Mouse (Mus musculus) liver, postnatal 0 days (tissue): ENCODE measurements around the gene Aurkb. TPM values are rescaled to one million over a fixed set of nuclear protein-coding genes. Genes with fewer than 3 reads are reported as not detected.

Experiments used
- ATAC-seq: fragments of 200-750 bp; cut with Nextera tagmentation; 2 replicates; pipeline ENCODE4 v1.8.0; 2017; ENCODE audit warnings: mild to moderate bottlenecking, moderate library complexity
- DNase-seq: peaks from one replicate; pipeline ENCODE4 v3.0.0-alpha.2; 2016
- H3K27ac ChIP-seq: fragments of 300-500 bp; sonication (generic); 2 replicates; pipeline ENCODE4 v1.5.1; 2014; ENCODE audit warnings: antibody characterized with exemption, moderate library complexity, mild to moderate bottlenecking, low read depth
- H3K27me3 ChIP-seq: fragments of 300-500 bp; sonication (generic); 2 replicates; pipeline ENCODE4 v1.6.1; 2014; ENCODE audit warnings: low read length, control low read depth, mixed read lengths; ENCODE audit not compliant: insufficient read depth
- H3K36me3 ChIP-seq: fragments of 300-500 bp; sonication (generic); replicated peaks from 2 replicates; pipeline ENCODE4 v1.6.1; 2014; ENCODE audit warnings: mild to moderate bottlenecking, control low read depth, low read length, moderate library complexity, mixed read lengths; ENCODE audit not compliant: insufficient read depth
- H3K4me1 ChIP-seq: fragments of 300-500 bp; sonication (generic); 2 replicates; pipeline ENCODE4 v1.6.1; 2014; ENCODE audit warnings: antibody characterized with exemption, mild to moderate bottlenecking, control low read depth; ENCODE audit not compliant: insufficient read depth
- H3K4me2 ChIP-seq: fragments of 300-500 bp; sonication (generic); 2 replicates; pipeline ENCODE4 v1.6.1; 2014; ENCODE audit warnings: low read depth, mild to moderate bottlenecking, low read length, moderate library complexity, mixed read lengths
- H3K4me3 ChIP-seq: fragments of 300-500 bp; sonication (generic); 2 replicates; pipeline ENCODE4 v1.5.1; 2014; ENCODE audit warnings: low read depth, low read length
- H3K9ac ChIP-seq: fragments of 300-500 bp; sonication (generic); replicated peaks from 2 replicates; pipeline ENCODE4 v1.6.1; 2014; ENCODE audit warnings: mild to moderate bottlenecking, moderate library complexity
- H3K9me3 ChIP-seq: fragments of 300-500 bp; sonication (generic); 2 replicates; pipeline ENCODE4 v1.6.1; 2016; ENCODE audit warnings: mild to moderate bottlenecking, control low read depth, low read length, mixed read lengths
- CTCF ChIP-seq: sonication (generic); IDR thresholded peaks from 2 replicates; pipeline ENCODE4 v1.5.1; 2016; ENCODE audit warnings: antibody characterized with exemption, low read depth
- EP300 ChIP-seq: IDR thresholded peaks from 2 replicates; pipeline ENCODE4 v1.6.1; 2016; ENCODE audit warnings: antibody characterized with exemption, low read depth, mild to moderate bottlenecking
- WGBS: fragments of 180-500 bp; shearing (Covaris S2); extraction: QIAGEN DNeasy Blood & Tissue Kit; methylation state at CpG from one replicate; pipeline ENCODE4 v1.1.7; 2014; ENCODE audit not compliant: insufficient replicate concordance; 5-methylcytosine and 5-hydroxymethylcytosine counted together
- polyA plus RNA-seq: library from polyadenylated mRNA; unstranded; fragments of >200 nt; fragmentation: Nextera tagmentation; extraction: Ambion mirVana; gene quantifications from 2 replicates; pipeline ENCODE4 v1.2.1, GENCODE M21; 2015

Gene Aurkb
- polyA plus RNA-seq, 1 experiment from 2014 or later = 45.9 TPM

- H3K9me3 ChIP-seq = no peaks in the 10 kb centered on the region
- H3K27me3 ChIP-seq = no peaks in the 10 kb centered on the region
- H3K4me3 ChIP-seq = peak within 1 kb of the TSS; percentile 97
- ATAC-seq (peak; percentile 78), DNase-seq (peak; percentile 93)
- WGBS = 3% methylated on average over 51 of the region's 67 CpGs
- TF ChIP-seq EP300 = no peak
- no peak for TF ChIP-seq CTCF
- H3K4me1 ChIP-seq = peaks cover 25% of the 10 kb centered on the region
- peaks cover 31% of the 10 kb centered on the region for H3K36me3 ChIP-seq
- H3K27ac ChIP-seq = peak within 1 kb of the TSS; percentile 96
- H3K9ac ChIP-seq = peak within 1 kb of the TSS; percentile 100
- peak within 1 kb of the TSS; percentile 86 for H3K4me2 ChIP-seq
Observed at GRCm38 (mm10) chr11:69088103-69088855, 42.8 kb downstream of the Aurkb start, which contains the start of gene Vamp2. Gene Vamp2 (plus strand): TSS chr11:69088490.

GRCm38 (mm10) chr11:69088856-69089615 lies 43.6 kb downstream of the Aurkb start:
- TF ChIP-seq CTCF (0 out of 2 replicates have a peak, but pooled peaks have one; percentile 32), EP300 (peak; percentile 73)
- DNase-seq (no peak), ATAC-seq (peak; percentile 65)
- Histone ChIP-seq H3K9me3 (no peaks in the 10 kb centered on the region), H3K36me3 (peaks cover 31% of the 10 kb centered on the region), H3K9ac (peak overlapping the region; percentile 100), H3K27ac (peak overlapping the region; percentile 96), H3K4me3 (peak overlapping the region; percentile 97), H3K4me1 (peaks cover 28% of the 10 kb centered on the region), H3K27me3 (no peaks in the 10 kb centered on the region), H3K4me2 (peak overlapping the region; percentile 86)
- WGBS = 8% methylated on average over 25 of the region's 25 CpGs

- H3K9me3 ChIP-seq = no peaks in the 10 kb centered on the region
- TF ChIP-seq CTCF = no peak
- H3K36me3 ChIP-seq = peaks cover 31% of the 10 kb centered on the region
- peak overlapping the region; percentile 96 for H3K27ac ChIP-seq
- H3K4me2 ChIP-seq = peak overlapping the region; percentile 86
- no peaks in the 10 kb centered on the region for H3K27me3 ChIP-seq
- DNase-seq = no peak
- peak overlapping the region; percentile 100 for H3K9ac ChIP-seq
- peaks cover 33% of the 10 kb centered on the region for H3K4me1 ChIP-seq
- peak overlapping the region; percentile 97 for H3K4me3 ChIP-seq
- ATAC-seq = no peak
- 83% methylated on average over 12 of the region's 12 CpGs for whole genome bisulfite sequencing
Observed at GRCm38 (mm10) chr11:69089616-69090290, 44.3 kb downstream of the Aurkb start.

- no peaks in the 10 kb centered on the region for H3K27me3 ChIP-seq
- ATAC-seq (no peak), DNase-seq (no peak)
- peaks cover 33% of the 10 kb centered on the region for H3K4me1 ChIP-seq
- peak overlapping the region; percentile 96 for H3K27ac ChIP-seq
- peak overlapping the region; percentile 100; the same call in 1 of the 2 replicates for H3K9ac ChIP-seq
- H3K4me3 ChIP-seq = no peak overlapping the region; the same call in 1 of the 2 replicates
- H3K4me2 ChIP-seq = peak overlapping the region; percentile 86
- H3K36me3 ChIP-seq = peaks cover 31% of the 10 kb centered on the region
- 71% methylated on average over 6 of the region's 6 CpGs for WGBS
- TF ChIP-seq CTCF (no peak), EP300 (no peak)
- H3K9me3 ChIP-seq = no peaks in the 10 kb centered on the region
Observed at GRCm38 (mm10) chr11:69090367-69090766, 44.9 kb downstream of the Aurkb start.

GRCm38 (mm10) chr11:69091566-69092385 lies 46.3 kb downstream of the Aurkb start:
- Histone ChIP-seq H3K9me3 (no peaks in the 10 kb centered on the region), H3K4me2 (no peak overlapping the region), H3K4me1 (peaks cover 33% of the 10 kb centered on the region), H3K9ac (no peak overlapping the region), H3K27ac (no peak overlapping the region), H3K27me3 (no peaks in the 10 kb centered on the region), H3K4me3 (no peak overlapping the region), H3K36me3 (peaks cover 31% of the 10 kb centered on the region)
- TF ChIP-seq CTCF (no peak), EP300 (no peak)
- WGBS = 54% methylated on average over 7 of the region's 7 CpGs
- DNase-seq = no peak
- ATAC-seq = no peak
